Mouse (Mus musculus) thymus, postnatal 10 days (tissue): ENCODE results near the gene Olfr1209.

Experiments used
- DNase-seq, 2 experiments: peaks; one replicate each; pipeline ENCODE4 v3.0.0; 2021; ENCODE audit warnings: low spot score in 2 of 2

The Olfr1209 gene

GRCm38 (mm10) chr2:88915057-88915456, at the start of gene Olfr1209:
TSS of gene Olfr1209 (minus strand) at chr2:88915157.
- DNase-seq = no peak

- no peak for DNase-seq
Observed at GRCm38 (mm10) chr2:88953669-88954068, 38.7 kb upstream of the Olfr1209 start, which contains the start of gene Olfr1212. TSS of gene Olfr1212 (plus strand) at chr2:88953969.

- DNase-seq = no peak
Observed at GRCm38 (mm10) chr2:88938011-88938410, 23.1 kb upstream of the Olfr1209 start, which contains the start of gene Olfr1211. TSS of gene Olfr1211 (minus strand) at chr2:88938111.

GRCm38 (mm10) chr2:88902211-88902610, 12.7 kb downstream of the Olfr1209 start, which contains the start of gene Olfr1208:
TSS of gene Olfr1208 (minus strand) at chr2:88902311.
- DNase-seq = no peak

GRCm38 (mm10) chr2:88862931-88863330, 52.0 kb downstream of the Olfr1209 start, which contains the start of gene Olfr1206:
TSS of gene Olfr1206 (plus strand) at chr2:88863231.
- no peak for DNase-seq
